Mouse (Mus musculus): ENCODE results near the gene Gm28539. TPM values are rescaled to one million over a fixed set of nuclear protein-coding genes. Genes with fewer than 3 reads are reported as not detected.

The Gm28539 gene
- 10 to 100 TPM in 2 of 4 experiments, 1 to 10 TPM in 1, under 1 TPM in 1; 0.88 to 13.3 (median 9.0) TPM for total RNA-seq (2022)

DNA sequence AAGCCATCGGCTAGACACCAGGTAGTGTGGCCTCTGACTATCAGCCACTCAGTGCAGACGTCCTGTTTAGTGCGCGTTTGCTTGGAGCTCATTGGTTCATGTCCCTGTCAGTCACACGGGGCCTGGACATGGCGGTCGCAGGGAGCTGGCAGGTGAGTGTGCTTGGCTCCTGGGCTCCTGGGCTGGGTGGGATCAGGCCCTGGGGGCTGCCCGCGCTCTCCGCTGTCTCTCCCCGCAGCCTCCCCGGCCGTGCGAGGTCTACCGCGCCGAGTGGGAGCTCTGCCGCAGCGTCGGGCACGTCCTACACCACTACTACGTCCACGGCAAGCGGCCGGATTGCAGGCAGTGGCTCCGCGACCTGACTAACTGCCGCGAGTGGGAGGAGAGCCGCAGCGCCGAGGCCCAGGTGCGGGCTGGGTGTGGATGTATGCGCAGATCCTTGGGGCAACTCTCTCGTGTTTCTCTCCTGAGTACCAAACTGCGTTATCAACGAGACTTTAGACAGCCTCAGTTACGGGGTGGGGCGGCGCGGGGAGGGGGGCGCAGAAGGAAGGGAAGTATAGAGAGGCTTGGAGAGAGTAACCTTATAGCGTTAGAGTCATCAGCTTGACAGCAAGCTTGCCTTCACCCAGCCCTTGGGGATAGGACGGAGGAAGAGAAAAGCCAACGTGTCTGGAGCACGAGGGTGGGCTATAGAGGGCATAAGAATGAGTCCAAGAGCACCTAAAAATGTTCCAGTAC, at the start of gene Gm28539, which contains the start of gene 2510002D24Rik:
Gm28539 (plus strand) TSS at position 117 of the 741 bp plus-strand sequence.
2510002D24Rik (plus strand) TSS at position 111 of the 741 bp plus-strand sequence.
- DNase-seq (ENCODE audit: low spot score in 2 of 2): peak; percentile 87 to 92

DNA sequence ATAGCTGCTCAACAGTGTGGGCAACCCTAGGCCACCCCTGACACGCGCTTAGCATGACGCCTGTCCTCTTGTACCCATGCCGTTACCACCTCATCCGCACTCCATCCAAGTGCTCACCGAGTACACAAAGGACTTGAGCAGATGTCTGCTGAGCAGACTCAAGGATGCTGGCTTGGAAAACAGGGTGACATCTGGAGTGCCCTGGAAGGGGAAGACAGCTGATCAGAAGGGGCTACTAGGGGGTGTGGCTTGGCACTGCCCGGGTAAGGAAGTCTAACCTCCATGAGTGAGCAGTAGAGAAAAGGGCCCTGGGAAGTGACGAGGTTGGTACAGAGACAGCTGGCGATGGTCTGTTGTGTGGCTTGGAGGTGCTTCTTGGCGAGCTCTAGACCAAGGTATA, 49.7 kb upstream of the Gm28539 start:
- no peak for DNase-seq (ENCODE audit: low spot score in 2 of 2)

DNA sequence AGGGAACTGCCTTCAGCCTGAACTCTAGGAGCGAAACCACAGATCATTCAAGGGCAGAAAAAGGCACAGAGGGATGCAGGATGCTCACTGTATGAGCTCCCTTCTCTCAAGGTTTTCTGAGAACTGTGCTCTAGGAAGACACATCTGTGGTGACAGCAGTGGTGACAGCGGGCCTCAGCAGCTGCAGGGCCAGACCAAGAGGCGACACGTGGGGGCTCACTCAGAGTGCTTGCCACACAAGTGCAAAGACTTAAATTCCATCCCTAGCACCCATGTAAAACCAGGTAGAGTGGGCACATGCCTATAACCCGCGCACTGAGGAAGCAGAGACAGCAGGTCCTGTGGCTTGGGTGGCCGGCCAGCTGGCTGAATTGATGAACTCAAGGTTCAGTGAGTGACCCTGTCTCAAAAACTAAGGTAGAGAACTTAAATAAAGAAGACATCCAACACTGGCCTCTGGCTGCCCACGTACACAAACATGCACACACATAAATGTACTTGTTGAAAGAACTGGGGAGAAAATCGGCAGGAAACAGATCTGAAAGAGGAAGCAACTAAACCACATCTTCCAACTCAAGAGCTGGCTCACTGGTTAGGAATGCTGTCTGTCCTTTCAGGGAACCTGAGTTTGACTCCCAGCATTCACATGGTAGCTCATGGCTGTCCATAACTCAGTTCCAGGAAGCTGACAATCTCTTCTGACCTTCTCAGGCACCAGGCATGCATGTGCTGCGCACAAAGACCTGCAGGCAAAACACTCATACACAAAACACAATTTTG, 47.6 kb upstream of the Gm28539 start:
- DNase-seq (ENCODE audit: low spot score in 2 of 2): no peak

DNA sequence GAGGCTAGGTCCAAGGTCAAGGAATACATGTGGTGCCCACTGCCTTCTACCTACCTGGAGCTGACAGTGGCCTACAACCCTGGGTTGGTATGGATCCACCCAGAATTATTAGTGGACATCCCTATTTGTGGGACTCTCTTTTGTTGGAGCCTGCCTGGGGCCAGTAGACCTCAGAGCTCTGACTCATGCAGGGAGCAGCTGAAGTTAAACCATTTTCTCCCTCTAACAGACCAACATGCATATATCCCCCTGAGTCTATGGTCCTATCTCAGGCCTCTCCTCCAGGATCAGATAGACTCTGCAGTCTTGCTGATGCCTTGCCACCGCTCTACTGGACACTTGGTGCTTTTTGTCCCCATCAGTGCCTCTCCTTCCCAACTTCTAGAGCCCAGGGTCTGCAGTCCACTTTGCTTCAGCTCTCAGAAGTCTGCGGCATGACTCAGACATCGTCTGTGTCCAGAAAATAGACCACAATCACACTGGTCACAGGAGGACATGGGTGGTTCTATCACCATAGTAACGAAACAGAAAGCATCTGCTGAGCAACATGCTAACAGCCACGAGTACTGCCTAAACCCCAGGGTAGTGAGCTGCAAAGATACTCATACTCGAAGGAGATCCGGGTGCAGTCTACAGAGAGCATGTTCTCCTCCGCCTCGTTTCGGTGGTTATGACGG, 41.0 kb upstream of the Gm28539 start:
- peak in 1 of 2 experiments; percentile 28 for DNase-seq (ENCODE audit: low spot score in 2 of 2)

DNA sequence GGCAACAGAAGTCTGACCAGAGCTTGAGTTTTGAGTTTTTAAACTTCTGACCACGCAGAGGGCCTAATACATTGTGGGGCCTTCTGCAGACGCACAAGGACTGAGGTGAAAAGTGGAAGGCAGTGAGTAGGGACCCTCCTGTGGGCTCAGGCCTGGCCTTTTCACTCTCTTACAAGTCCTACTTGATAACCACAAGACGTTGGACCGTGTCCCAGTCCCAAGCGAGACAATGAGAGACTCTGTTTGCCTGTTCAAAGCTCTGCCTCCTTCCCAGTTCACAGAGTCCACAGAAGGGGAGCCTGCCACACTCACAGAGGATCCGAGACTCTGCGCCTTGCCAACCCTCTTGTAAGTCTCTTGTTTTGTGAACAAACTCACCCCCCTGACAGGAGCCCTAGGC, 39.7 kb upstream of the Gm28539 start:
- DNase-seq (ENCODE audit: low spot score in 2 of 2): no peak

DNA sequence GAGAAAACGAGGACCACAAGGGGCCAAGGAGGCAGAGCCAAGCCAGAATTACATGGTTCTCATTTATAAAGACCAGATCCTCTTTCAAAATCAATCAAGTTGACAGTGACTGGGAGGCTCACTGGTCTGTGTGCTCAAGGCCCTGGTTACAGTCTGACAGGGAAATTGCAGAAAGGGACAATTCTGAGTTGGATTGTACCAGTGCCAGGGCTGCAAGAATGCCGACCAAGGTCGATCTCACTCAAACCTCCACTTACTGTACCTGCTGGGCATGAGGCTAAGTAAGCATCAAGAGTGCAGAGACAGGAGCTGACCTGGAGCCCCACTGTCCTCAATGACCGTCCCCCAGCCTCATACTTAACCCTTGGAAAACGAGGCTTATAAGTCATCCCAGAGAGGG, 38.2 kb upstream of the Gm28539 start:
- no peak for DNase-seq (ENCODE audit: low spot score in 2 of 2)

DNA sequence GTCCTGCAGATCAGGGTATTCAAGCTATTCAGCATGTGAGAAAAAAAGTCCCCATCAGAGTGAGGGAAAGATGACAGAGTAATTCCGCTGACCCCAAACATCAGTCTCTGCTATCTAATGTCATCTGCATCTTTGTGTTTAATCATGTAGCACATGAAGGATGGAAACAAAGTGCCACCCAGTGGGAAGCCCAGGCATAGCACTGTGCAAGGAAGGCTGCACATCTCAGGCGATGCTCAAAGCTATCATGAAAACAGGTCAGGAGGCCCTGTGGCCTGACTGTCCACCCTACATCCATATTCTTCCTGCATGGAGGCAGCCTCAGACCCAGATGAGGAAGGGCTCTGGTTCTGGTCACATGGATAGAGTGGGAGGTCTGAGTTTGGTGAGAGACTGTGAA, 37.5 kb upstream of the Gm28539 start:
- peak; percentile 27 to 58 for DNase-seq (ENCODE audit: low spot score in 2 of 2)

DNA sequence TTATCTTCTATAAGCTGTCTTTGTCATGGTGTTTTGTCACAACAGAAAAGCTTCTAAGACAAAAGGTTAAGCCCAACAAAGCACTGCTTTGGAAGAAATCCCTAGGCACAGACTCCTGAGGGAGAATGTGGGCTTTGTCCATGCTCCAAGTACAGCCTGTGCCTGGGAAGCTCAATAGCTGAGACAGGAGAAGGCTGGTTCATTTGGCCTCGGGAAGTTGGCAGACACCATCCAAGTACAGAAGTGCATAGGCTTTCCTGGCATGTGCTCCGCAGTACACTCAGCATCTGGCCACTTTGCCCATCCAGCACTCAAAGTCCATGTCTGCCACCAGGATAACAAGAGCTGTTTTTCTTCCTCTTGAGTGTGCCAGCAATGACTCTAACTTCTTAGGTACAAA, 30.6 kb upstream of the Gm28539 start:
- no peak for DNase-seq (ENCODE audit: low spot score in 2 of 2)

DNA sequence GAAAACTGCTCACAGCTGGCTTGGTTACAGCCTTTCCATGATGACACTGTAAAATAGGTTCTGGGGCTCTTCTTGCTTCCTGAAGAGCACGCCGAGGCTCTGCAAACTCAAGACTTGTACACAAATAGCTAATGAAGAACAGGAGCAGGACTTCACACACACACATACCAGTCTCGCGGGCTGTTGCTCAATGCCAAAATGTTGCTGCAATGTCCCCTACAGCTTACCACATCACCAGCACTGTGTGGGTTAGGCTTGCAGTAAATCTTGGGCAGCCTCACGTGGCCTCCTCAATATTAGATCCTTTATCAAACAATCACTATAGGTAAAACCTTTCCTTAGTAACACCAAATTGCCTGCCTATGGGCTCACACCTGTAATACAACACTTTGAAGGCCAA, 27.4 kb upstream of the Gm28539 start:
- DNase-seq (ENCODE audit: low spot score in 2 of 2): no peak

DNA sequence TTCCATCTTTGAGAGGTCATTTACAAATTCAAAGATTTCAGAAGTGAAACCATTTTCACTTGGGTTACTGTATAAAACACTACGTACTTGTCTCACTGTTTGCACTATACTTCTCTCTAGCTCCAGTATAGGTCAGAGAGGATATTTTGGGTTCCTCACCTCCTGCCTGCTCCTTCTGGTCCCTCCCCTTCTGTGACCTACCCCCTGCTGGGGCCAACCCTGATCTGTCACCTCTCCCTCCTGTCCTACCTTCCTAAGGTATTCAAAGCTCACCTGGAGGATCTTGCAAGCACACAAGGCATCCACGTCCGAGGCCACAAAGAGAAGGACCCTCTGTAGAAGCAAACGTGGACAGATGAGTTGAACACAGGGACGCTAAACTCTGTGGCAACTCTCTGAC, 25.4 kb upstream of the Gm28539 start:
- DNase-seq (ENCODE audit: low spot score in 2 of 2): no peak

DNA sequence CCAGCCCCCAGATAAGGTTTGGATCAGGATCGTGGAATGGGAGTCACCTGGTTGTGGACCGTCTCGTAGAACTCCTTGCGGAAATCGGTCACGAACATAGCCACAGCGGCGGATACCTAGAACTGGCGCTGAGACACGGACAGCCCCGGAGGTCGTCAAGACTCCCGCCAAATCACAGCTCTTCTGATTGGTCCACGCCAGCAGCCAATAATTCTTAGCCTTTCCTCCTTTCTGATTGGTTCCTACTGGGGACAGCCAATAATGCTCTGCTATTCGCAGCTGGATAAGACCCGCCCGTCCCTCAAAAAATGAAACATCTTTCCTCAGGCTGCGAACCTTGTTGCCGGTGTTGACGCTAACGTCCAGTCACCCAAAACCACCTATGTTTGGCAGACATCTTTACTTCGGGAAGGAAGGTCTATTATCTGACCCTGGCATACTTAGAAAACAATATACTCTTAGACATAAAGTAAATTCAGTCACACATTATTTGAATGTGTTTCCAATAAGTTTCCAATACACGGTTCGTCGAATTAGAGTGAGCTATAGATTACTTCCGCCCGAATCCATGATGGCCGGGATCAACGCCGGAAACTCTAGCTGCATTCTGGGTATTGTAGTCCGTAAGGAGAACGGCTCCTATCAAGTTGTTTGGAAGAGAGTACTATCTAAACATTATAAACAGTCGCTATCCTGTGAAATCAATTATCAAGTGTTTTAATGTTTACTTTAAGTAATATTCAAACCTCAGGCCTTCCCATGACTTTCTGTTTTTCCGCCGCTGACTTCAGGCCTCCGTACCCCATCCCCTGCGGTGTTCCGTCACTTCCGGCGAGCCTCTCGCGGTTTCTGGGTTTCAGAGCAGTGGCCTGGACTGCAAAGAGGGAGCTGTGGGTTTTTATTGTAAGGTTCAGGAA, 24.7 kb upstream of the Gm28539 start, which contains the start of the genes Ufd1 and Cdc45:
Ufd1 (plus strand) TSS at position 312 of the 917 bp plus-strand sequence.
Cdc45 (minus strand) TSS at position 520 of the 917 bp plus-strand sequence.
- peak; percentile 72 to 92 for DNase-seq (ENCODE audit: low spot score in 2 of 2)

DNA sequence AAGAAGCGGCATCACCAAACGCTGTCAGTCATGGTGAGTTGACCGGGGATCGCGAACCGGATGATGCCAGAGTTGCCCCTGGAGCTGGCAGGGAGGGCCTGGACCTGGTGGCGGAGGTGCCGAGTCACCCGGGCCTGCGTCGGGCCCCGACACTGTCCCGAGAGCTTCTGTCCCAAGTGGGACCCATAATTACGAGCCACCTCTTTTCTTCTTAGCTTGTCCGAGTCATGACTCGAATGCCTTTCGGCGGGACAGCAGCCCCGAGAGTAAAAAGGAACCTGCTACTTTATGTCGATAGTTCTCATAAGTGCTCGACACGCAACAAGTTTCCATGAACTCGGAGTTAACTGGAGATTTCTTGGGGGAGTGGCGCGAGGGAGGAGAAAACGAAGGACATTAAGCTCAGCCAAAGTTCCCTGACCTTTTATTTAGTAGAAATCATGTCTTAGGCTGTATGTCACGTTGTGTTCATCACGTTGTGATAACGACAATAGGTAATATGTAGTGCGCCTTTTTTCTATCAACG, 23.9 kb upstream of the Gm28539 start:
- no peak for DNase-seq (ENCODE audit: low spot score in 2 of 2)

DNA sequence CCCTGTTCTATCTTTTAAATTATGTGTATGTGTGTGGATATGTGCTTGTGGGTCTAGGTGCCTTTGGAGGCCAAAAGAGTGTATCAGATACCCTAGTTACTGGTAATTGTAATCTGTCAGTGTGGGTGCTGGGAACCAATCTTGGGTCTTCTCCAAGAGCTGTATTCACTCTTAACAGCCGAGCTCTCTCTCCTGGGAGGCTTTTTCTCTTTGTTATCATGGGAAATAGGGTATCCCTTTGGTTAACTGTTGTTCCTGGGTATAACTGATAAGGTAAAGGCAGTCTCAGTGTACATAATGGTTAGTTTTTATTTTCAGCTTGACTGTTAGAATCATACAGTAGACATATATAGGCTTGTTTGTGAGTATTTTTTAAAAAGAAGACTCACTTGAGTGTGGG, 14.0 kb upstream of the Gm28539 start:
- DNase-seq (ENCODE audit: low spot score in 2 of 2): no peak

DNA sequence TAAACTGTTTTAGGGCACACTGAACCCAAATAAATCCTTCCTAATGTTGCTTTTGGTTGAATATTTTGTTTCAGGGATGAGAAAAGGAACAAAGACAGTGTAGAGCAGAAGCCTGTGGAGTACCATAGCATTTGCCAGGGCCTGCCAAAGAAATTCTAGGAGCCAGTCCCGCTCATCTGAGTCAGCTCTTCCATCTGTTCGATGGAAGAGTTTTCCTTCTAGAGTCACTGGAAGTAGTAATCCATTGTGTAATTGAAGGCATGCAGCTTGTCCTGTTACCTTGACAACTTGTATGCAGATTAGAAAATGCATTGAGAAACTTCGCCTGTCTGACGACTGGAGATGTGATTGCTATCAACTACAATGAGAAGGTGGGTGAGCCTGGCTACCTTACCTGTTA, 13.5 kb upstream of the Gm28539 start:
- peak in 1 of 2 experiments; percentile 48 for DNase-seq (ENCODE audit: low spot score in 2 of 2)

DNA sequence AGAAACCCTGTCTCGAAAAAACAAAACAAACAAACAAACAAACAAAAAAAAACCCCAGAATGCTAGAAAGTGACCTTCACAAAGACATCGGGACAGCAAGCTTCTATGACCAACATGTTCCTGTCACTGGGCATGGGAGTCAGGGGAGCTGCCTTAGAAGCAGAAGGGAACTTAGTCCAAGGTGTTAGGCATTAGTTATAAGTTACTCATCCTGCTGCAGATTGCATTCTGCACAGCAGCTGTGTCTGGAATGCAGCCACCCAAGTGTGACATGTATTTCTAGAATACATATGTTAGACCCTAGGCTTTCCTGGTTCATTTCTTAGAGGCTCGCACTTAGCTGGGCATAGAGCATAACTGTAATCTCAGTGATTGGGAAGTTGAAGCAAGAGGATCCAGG, 7.8 kb upstream of the Gm28539 start:
- DNase-seq (ENCODE audit: low spot score in 2 of 2): no peak

DNA sequence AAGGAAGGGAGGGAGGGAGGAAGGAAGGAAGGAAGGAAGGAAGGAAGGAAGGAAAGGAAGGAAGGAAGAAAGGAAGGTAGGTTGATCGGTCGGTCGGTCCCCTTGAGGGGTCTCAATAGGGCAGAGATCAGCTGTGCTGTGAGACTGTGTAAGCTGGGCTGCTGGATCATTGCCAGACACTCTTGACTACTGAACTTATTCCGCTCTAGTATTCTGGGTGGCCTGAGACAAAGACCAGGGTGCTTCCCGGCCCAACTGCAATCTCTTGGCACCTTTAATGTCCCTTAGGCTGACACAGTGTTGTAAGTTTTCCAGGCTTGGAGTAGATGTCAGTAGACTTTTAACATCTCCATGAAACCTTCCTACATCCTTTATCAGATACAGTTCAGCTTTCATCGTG, 7.3 kb upstream of the Gm28539 start:
- no peak for DNase-seq (ENCODE audit: low spot score in 2 of 2)

DNA sequence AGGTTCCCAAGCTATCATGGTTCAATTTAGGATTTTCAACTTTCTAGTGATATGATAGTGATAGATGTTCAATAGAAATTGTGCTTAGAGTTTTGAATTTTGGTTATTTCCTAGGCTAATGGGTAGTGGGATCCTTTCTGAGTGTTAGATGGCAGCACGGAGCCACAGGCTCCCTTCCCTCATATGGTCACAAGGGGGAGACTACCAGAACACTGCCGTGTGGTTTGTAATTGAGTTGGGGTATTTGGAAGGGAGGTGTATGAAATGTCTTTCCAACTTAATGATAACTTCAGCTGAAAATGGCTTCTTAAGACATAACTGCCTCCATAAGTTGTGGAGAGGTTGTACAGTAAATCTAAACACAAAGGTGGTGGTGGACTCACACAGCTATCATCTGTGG, 2.9 kb upstream of the Gm28539 start:
- DNase-seq (ENCODE audit: low spot score in 2 of 2): no peak

DNA sequence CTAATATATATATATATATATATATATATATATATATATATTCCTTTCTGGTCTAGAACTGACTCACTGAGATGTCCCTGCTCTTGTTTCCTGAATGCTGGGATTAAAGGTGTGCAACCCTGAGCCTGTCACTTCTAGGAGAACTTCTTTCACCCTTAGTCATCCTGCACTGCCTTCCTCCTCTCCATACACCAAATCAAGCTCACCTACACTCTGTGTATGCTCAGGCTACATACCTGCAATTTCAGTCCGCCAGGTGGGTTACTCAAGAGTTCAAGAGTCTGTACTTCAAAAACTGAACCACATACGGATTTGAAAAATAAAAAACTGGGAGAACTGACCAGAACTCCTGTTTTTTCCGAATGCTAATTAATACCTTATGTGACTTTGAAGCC, 314 bp upstream of the Gm28539 start:
- DNase-seq (ENCODE audit: low spot score in 2 of 2): no peak

DNA sequence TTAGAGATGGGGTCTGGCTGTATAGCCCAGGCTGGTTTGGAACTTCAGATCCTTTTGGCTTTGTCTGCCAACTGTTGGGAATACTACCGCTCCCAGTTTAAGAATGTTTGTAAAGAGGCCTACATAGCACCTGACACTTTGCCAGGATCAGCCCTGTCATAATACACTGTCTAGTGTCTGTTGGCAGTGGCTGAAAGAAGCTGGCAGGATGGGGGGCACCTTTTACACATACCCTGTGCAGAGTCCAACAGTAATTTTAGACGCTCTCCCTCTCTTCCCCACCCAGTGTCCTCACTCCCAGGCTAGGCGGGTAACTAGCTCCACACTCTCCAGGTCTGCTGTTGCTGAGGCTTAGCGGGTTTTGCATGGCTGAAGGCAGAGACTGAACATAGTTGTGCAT, 2.0 kb downstream of the Gm28539 start:
- no peak for DNase-seq (ENCODE audit: low spot score in 2 of 2)

DNA sequence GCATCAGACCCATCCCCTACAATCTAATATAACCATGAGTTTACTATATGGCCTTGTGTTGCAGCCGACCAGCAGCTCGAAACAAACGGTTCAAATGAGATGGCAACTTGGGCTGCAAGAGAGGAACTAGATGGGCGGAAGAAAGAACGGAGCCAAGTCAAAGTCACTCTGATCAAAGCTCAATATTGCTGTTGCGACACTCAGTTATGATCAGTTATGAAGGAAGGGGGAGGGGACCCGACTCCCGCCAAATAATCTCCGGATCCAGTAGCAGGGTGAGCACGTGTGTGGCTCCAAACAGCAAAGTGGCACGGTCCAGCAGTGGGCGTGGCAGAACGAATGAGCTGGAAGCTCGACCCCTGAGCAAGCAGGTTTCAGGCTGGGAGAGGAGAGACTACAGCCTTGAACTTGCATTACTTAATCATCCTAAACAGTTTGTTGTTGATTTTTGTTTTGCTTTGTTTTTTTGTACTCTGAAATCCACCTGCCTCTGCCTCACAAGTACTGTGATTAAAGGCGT, 10.0 kb downstream of the Gm28539 start:
- no peak for DNase-seq (ENCODE audit: low spot score in 2 of 2)
